Mouse (Mus musculus) heart, adult 2 months (tissue): ENCODE measurements around the gene Gramd1b.

Experiments used
- EP300 ChIP-seq: fragments of 200-500 bp; IDR thresholded peaks from 2 replicates; pipeline ENCODE4 v1.6.1; 2011; ENCODE audit warnings: low read depth, low read length, control low read depth; ENCODE audit not compliant: insufficient read depth
- POLR2A ChIP-seq: fragments of 200-500 bp; IDR thresholded peaks from 2 replicates; pipeline ENCODE4 v1.6.1; 2011; ENCODE audit warnings: mild to moderate bottlenecking, low read depth, low read length, control low read depth; ENCODE audit not compliant: insufficient read depth

DNA sequence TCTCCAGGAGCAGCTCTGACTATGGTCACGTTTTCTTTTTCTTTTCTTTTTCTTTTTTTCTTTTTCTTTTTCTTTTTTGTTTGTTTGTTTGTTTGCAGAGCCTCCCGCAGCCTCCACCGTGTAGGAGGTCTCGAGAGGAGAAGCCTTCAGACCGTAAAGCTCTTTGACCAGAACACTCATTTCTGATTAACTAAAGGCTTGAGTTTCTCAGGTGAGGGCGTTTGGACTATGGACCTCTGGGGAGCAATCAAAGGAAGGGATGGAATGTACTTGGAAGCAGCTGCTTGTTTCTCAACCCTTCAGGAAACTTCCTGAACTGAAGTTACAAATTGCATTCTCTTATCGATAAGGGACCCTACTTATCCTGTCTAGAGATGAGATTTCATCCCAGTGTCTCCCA, 64.4 kb downstream of the Gramd1b start:
- TF ChIP-seq EP300 = no peak
- TF ChIP-seq POLR2A = no peak
